Mouse (Mus musculus) megakaryocyte, embryonic 14.5 days (primary cell): Measurements from ENCODE around the gene Tex14.
"Not testable (repeated sequence)": the region's sequence is repeated elsewhere in the genome, so short reads cannot be mapped to it uniquely, and the experiment has no call there.

Experiments used
- FLI1 ChIP-seq: IDR thresholded peaks from 2 replicates; pipeline ENCODE4 v1.6.1; 2012; ENCODE audit warnings: low read length, inconsistent platforms, mixed read lengths
- GATA1 ChIP-seq: IDR thresholded peaks from 3 replicates; pipeline ENCODE4 v1.6.1; 2012; ENCODE audit warnings: mixed read lengths, low read length, inconsistent platforms, borderline replicate concordance

GRCm38 (mm10) chr11:87461780-87462460 lies 57.1 kb downstream of the Tex14 start:
- TF ChIP-seq GATA1, FLI1: not testable (repeated sequence)
